Mouse (Mus musculus) layer of hippocampus, postnatal 25 days (tissue): Measurements from ENCODE around the gene Cep170. TPM values are rescaled to one million over a fixed set of nuclear protein-coding genes. Genes with fewer than 3 reads are reported as not detected.

Experiments used
- DNase-seq, 2 experiments: peaks; one replicate each; pipeline ENCODE4 v3.0.0; 2022; ENCODE audit warnings: mixed read lengths in 2 of 2, low spot score in 1 of 2; ENCODE audit errors: extremely low spot score in 1 of 2
- total RNA-seq, 2 experiments: library from RNA; stranded (reverse); gene quantifications; 2 replicates each; pipeline ENCODE4 v1.2.3; 2021

The Cep170 gene
- total RNA-seq, 2 experiments from 2014 or later: 90.9 to 121 TPM

DNA sequence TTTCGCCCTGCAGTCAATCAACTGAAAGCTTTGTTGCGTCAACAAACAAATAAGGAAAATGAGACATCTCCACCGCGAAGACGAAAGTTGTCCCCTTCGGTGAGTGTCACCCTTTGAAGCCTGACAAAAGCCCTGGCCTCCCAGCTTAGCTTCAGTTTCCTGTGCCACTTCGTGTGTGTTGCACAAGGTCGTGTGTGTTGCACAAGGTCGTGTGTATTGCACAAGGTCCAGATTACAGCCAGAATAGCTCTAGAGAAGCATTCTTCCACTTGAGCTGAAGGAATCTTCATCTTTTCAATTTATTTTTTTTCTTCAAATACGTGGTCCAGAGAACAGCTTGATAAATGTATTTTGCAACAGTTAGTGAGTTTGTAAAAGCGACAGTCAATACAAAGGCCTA is 12.3 kb upstream of the Cep170 start:
- no peak for DNase-seq

DNA sequence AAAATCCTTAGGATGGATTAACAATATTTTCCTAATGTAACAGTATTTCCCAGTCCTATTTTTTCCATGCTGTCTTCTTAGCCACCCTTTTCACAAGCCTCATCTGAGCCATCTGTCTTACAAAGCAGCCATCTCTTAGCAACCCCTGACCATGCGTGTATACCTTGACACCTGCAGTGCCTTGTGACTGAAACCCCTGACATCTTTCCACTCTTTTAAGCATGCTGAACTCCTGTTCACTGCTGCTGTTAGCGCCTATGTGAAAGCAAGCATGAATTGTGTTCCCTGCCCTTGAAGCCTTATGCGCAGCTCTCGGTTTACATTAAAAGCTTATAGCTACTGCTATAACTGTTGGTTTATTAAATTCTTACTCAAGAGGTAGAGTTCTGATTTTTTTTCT is 11.2 kb upstream of the Cep170 start:
- no peak for DNase-seq

DNA sequence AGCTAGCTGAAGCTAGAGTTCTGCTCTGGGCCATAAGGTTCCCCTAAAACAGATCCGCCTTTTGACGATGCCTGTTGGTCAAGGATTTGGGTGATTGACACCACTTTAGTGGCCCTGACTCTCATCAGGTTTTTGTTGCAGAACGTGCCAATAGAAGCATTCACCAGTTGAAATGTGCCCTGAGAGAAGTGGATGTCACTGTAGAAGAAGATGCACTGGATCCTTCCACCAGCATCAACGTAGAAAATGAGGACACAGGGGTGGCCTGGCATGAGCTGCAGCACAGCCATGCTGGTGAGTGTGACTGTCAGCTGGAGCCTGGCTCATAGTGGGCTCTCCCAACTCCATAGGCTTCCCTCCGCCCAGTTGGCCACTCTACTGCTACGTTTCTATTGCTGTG is 10.7 kb upstream of the Cep170 start:
- DNase-seq: no peak

DNA sequence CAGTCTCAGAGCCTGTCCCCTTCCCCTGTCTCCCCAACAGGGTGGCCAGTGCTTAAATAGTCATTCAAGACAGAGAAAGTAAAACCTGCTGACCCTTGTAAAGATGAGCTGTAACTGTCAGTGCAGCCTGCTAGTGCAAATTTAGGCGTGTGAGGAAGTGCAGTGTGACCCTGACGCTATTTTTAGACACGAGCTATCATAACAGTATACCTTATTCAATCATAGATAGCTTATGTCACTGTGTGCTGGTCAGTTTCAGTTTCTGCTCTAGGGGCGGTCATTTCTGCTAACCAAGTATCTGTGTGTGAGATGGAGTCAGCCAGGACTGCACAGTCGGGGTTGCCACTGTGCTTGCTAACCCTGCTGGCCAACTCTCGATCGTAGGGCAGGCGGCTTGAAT is 10.0 kb upstream of the Cep170 start:
- DNase-seq: no peak

DNA sequence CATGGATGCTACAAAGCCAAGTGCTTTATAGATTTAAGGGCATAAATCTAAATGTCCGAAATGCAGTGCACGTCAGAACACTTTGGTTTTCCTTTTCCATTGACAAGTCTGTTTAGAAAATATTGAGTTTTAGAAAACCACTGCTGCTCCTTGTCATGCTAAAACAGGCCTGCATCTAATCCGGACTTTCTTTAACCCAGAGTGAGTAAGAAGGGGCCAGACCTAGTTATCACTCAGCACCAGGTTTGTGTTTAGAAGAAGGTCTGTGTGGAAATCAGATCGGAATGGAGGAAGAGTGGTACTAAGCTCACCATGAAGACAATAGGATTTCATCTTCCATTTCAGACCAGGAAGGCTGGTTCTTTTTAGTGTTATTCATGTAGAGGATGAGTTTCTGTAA is 9.1 kb upstream of the Cep170 start:
- DNase-seq: no peak

DNA sequence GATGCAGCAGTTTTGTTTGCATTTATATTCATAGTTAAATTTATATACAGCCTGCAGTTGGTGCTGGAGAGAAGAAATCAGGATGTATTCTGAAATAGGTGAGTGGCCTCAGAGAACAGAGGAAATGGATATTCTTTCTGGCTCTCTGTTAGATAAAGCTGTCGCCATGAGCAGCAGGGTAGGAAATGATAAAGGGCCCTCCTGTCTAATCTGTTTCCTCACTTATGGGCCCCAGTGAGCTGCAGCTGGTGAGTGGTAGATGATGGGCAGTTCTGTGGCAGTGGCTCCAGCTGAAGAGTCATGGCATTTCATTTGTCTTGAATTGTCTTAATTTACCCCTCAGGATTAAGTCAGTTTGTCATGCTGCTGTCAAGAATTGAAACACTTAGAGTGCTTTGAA is 8.1 kb upstream of the Cep170 start:
- no peak for DNase-seq

DNA sequence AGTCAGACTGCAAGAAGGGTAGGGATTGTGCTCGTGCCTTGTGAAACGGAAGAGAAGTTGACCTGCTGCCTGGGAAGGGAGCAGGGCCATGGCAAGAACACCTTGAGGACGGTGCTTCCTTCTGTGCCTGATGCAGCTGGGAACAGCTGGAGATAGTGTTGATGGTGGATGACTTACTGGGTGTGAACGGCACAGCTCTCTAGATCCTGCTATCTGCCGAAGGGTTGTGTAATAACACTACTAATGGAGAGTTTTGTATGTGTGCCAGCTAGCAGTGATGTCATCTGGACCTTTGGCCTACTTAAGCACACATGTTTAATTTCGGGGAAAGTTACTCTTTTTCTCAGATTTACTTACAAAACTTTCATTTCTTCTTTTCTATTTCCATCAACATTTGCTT is 4.9 kb upstream of the Cep170 start:
- no peak for DNase-seq

DNA sequence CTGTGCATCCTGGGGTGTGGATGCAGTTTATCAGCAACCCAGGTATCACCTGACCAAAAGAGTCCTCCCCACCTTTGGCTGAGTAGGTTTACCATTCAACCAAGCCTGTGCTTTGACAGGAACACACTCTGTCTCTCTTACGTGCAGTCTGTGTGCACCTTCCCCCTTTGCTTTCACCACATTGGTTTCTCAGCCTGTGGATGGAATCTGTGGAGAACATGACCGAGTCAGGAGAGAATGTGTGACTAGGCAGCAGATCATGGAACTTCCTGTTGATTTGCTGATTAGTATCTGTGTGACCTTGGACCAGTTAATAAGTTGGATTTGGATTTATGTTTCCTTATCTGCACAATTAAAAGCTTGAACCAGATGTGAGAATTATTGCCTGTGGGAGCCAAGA is 4.3 kb upstream of the Cep170 start:
- no peak for DNase-seq

DNA sequence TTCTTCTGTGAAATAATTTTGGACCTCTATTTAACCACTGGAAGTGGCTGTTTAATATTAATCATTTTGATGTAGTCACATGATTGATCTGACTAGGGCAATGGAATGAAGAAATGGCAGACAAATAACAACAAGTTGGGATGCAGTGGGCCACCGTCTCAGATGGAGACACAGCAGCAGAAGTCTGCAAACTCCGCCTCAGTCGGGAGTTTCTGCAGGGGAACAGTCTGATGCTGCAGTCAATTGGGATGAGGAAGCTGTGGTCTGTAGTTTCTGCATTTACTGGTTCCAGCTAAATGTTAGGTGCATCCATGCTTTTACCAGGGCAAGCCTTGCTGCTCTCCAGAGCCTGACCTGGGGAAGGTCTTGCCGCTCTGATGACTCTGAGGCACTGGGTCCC is 2.9 kb upstream of the Cep170 start:
- no peak for DNase-seq

DNA sequence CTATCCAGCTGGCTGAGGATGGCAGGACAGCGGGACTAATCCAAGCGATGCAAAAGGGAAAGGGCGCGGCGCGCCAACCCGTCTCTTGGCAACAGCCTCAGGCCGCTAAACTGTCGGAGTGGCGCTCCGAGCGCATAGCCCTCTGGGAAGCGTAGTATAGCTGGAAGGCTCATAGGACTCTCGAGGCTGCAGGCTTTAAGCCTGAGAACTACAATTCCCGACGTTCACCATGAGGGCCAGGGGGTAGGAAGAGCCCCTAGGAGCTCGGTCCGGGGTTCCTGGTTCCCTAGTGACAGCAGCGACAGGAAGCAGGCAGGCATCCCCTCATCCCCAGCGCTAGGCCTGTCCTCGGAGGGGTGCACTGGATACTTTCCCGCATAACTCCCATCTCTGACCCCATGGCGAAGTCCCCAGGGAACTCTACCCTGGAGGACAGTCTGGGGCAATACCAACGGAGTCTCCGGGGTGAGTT is 760 bp upstream of the Cep170 start, which contains the start of gene Sdccag8:
Sdccag8 (plus strand) TSS at position 70 of the 472 bp plus-strand sequence.
- DNase-seq: peak; percentile 76 to 81

DNA sequence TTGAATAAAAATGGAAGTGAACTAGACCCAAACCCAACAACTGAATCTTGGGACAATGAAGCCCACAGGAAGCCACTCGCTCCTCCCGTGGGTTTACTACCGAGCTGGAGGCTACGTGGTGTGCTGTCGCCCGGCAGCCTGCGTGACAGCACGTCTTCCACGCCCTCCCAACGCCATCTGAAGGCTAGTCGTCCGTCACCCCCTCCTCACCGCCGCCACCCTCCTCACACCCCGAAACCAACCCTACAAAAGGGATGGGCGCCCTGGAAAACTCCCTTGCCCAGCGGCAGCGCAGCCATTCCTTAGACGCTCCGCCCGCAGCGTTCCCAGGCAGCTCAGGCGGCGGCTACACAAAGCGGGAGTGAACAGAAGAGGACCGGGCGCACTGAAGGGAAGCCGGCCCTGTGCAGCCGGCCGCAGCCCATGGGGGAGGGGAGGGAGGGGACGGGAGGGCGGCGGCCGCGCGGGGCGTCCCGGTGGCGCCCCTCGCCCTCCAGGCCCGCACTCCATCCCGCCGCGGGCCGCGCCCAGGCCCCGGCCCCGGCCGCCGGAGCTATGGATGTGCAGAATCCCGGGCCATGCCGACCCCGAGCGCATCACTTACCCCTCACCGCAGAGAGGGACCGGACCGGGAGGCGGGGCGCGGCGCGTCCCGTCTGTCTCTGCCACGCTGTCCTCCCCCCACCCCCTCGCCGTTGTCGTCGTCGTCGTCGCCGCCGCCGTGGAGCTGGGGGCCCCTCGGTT is 403 bp downstream of the Cep170 start:
- peak; percentile 52 to 72 for DNase-seq

DNA sequence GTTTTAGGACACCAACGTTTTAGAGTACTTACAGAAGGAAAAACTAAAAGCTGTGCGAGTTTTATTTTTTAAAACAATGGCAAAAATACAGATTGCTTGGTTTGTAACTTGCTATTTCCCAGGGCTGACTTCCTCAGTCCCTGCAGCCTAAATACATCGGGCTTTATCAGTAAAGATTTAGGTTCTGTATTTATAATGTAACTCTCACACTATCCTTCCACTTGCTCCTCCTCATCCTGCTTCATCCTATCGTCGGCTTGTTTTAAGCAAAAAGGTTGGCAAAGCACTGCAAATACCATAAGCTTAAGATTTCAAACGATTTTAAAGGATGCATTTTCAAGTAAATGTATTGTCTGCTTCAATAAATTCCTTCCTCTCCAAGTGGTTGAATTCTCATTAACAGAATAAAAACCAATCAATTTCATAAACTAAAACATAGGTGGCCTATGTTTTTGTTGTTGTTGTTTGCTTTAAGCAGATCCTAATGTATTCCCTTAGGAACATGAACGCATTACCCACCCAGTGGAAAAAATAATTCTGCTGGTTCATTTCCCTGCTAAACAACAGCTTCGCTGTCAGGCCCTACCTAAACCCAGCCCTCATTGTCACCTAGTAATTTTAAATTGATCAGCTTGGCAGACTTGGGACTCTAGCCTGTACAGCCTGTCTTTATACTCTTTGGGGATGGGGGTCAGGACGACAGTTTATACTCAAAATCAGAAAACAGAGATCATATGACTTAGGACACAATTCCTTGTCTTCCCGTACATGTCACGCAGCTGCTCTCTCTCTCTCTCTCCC is 1.2 kb downstream of the Cep170 start:
- DNase-seq: no peak

DNA sequence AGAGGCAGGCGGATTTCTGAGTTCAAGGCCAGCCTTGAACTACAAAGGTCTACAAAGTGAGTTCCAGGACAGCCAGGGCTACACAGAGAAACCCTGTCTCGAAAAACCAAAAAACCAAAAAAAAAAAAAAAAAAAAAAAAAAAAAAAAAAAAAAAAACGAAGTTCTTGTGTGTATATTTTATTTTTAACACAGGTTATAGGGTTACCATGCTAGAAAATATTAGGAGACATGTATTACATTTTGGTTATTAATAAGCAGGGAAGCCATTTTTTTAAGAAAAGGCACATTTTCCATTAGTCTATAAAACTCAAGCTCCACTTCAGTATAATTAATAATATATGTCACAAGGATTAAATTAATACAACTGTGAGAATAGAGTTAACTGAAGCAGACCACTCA is 2.0 kb downstream of the Cep170 start:
- no peak for DNase-seq

DNA sequence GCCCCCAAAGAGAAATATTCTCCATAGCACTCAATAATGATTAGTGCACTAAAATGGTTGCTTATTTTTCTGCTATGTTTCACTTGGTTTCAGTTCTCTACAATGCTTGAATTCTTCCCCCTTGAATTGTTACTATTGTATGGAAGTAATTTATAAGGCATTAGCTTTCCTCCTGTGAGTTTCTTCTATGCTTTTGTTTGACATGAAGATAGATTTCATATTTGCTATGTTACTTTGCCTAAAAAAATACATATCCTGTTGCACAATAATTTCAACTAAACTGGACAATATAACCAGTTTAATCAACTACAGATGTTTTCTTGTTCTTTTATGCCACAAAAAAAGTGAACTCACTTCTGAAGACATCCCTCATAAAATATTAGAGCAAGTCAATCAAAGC is 3.7 kb downstream of the Cep170 start:
- no peak for DNase-seq

DNA sequence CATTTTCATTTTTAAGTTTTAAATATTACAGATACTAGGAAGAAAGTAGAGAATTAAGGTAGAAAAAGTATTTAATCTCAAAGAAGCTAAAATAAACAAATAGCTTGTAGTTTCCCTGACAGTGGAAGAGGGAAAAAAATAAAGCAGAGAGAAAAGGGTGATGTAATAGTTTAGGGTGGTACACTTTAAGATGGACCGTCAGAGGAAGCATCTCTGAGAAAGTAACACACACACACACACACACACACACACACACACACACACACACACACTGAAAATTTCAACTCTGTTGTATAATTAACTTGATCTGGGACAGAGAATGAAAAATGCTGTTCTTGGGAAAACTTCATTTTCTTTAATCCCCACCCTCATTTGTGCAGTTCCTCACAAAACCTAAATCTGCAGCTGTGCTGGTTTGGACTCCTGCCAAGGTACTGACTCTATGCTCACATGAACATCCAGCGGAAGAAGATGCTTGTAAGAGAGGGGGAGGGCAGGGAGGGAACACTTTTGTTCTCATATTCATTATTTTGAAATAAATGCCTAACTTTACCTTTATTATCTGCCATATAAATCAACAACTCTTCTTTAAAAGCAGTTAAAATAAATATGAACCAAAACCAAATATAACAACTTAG is 13.0 kb downstream of the Cep170 start:
- DNase-seq: no peak

DNA sequence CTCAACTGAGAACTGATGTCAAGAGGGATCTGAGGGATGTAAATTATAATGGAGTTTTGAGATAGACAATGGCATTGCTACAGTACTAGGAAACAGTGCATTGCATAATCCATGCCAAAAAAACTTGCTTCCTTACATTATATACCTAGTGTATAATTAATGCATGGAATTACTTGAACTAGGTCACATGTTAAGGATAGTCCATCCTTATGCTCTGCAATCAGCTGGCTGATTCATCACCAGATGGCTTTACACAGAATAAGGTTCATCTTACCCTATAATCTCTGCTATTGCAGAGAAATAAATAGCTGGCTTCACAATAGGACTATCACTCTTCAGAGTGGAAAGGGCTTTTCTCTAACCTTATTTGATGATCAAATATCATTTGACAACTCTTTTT is 15.2 kb downstream of the Cep170 start:
- no peak for DNase-seq

DNA sequence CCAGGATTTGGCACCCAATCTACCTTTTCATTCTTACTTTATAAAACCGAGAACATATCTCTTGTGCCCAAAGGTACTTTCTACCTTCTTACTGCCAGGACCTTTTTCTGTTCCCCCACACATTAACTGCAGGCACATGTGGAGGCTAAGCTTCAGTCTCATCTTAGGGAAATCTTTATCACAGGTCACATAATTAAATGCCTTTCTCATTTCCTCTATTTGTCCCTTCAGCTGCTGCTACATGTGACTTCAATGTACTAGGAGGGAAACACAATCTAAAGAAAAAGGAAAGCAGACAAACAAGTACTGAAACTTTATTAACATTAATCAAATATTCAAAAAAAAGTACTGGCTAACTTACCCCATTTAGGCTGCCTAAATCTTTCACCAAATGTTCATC is 21.7 kb downstream of the Cep170 start:
- no peak for DNase-seq

DNA sequence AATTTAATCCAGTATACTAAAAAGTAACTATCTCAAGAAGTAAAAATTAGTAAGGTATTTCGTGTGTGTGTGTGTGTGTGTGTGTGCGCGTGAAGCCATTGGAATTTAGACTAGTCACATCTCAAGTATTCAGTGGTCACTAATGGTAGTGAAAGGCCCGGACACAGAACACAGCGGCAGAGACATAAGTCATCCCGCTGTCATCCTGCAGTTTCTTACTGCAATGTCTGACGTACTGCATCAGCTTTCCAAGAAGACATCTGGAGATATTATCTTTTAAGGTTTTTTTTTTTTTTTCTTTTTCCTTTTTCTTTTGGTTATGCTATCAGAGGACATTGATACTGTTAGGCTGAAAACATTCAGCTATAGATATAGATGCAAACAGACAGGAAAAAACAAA is 24.5 kb downstream of the Cep170 start:
- DNase-seq: no peak

DNA sequence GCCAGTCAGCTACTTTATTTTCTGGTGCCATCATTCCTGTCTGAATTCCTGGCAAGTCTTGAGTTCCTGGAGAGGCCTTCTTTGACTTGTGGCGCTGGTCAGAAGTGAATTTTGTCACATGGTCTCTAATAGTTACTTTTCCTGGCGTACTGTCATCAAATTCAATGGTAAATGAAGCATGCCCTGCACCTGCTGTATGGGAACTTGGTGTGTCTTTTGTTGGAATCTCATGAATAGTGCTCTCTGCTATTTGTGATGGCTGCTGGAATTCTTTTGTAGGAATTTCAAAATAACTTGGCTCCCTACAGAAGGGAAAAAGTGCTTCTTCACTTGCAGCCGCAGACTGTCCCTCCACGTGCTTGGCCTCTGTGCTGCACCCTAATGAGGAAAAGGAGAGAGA is 39.3 kb downstream of the Cep170 start:
- no peak for DNase-seq

DNA sequence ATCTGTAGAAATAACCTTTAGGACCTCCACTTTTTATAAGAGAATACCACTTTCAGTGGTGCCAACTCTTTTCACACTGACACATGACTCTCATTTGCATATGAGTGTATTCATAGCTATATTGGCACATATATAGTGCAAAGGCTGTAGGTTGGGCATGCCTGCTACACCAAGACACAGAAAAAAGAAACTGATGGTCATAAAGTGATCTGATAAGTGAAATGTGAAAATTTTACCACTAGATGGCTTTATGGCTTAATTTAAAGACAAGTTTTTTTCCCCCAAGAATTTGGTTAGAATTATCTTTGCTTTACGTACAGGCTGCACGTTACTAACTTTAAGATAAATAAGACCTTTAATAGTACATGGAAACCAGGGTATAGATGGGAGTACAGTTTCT is 51.6 kb downstream of the Cep170 start:
- no peak for DNase-seq

DNA sequence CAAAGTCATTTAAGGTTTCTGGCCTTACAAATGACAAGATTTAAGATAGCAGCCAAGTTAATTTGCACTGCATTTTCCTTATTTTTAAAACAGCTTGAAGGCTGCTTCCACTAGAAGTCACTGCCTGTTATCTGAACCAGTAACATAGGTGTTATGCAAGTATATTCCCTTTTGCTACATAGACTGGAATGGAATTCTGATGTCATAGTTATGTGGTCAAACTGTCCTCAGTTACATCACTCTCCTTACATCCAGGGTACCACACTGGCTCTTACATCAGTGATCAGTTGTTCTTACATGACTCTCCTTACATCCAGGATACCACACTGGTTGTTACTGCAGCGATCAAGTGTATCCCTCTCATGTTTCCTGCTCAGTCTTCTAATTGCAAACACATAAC is 53.2 kb downstream of the Cep170 start:
- no peak for DNase-seq
